Mouse (Mus musculus) bone marrow macrophage, adult 2 months (primary cell): ENCODE measurements around the gene Sept10.

ENCODE experiments used
- CTCF ChIP-seq: IDR thresholded peaks from 2 replicates; pipeline ENCODE4 v1.5.1; 2012; ENCODE audit warnings: low read depth, mild to moderate bottlenecking, low read length, moderate library complexity
- POLR2A ChIP-seq: IDR thresholded peaks from 2 replicates; pipeline ENCODE4 v1.6.1; 2012; ENCODE audit warnings: mild to moderate bottlenecking, low read depth, low read length, borderline replicate concordance

- TF ChIP-seq CTCF (no peak), POLR2A (no peak)
Measured at GRCm38 (mm10) chr10:59220824-59221472, 699 bp downstream of the Sept10 start.
